Mouse (Mus musculus) midbrain, embryonic 15.5 days (tissue): ENCODE results near the gene Clec14a. TPM values are rescaled to one million over a fixed set of nuclear protein-coding genes. Genes with fewer than 3 reads are reported as not detected.
"Not testable (repeated sequence)": the region's sequence is repeated elsewhere in the genome, so short reads cannot be mapped to it uniquely, and the experiment has no call there.

Source experiments
- ATAC-seq: fragments of 200-750 bp; cut with Nextera tagmentation; replicated peaks from 2 replicates; pipeline ENCODE4 v1.8.0; 2017; ENCODE audit warnings: moderate TSS enrichment
- H3K27ac ChIP-seq: fragments of 300-500 bp; sonication (generic); 2 replicates; pipeline ENCODE4 v1.5.1; 2015; ENCODE audit warnings: mild to moderate bottlenecking, inconsistent platforms
- H3K27me3 ChIP-seq: fragments of 300-500 bp; sonication (generic); replicated peaks from 2 replicates; pipeline ENCODE4 v1.6.1; 2015; ENCODE audit warnings: inconsistent platforms
- H3K36me3 ChIP-seq: fragments of 300-500 bp; sonication (generic); replicated peaks from 2 replicates; pipeline ENCODE4 v1.6.1; 2015; ENCODE audit warnings: inconsistent platforms
- H3K4me1 ChIP-seq: fragments of 300-500 bp; sonication (generic); 2 replicates; pipeline ENCODE4 v1.6.1; 2015; ENCODE audit warnings: inconsistent platforms
- H3K4me2 ChIP-seq: fragments of 300-500 bp; sonication (generic); 2 replicates; pipeline ENCODE4 v1.6.1; 2015; ENCODE audit warnings: inconsistent platforms, mild to moderate bottlenecking, moderate library complexity
- H3K4me3 ChIP-seq: fragments of 300-500 bp; sonication (generic); 2 replicates; pipeline ENCODE4 v1.5.1; 2015; ENCODE audit warnings: mild to moderate bottlenecking, inconsistent platforms
- H3K9ac ChIP-seq: fragments of 300-500 bp; sonication (generic); 2 replicates; pipeline ENCODE4 v1.6.1; 2015; ENCODE audit warnings: mild to moderate bottlenecking, inconsistent platforms
- H3K9me3 ChIP-seq: fragments of 300-500 bp; sonication (generic); 2 replicates; pipeline ENCODE4 v1.6.1; 2016; ENCODE audit warnings: inconsistent platforms
- whole genome bisulfite sequencing: fragments of 180-500 bp; shearing (Covaris S2); methylation state at CpG from one replicate; pipeline ENCODE4 v1.1.7; 2015; ENCODE audit warnings: mixed read lengths; 5-methylcytosine and 5-hydroxymethylcytosine counted together
- polyA plus RNA-seq: library from polyadenylated mRNA; unstranded; fragments of >200 nt; fragmentation: Nextera tagmentation; extraction: Ambion mirVana; gene quantifications from 2 replicates; pipeline ENCODE4 v1.2.1, GENCODE M21; 2015

Clec14a gene
- 5.6 and 6.2 TPM in 2 replicates for polyA plus RNA-seq

- 0 out of 2 replicates have a peak within 1 kb of the TSS, but pooled peaks have one; percentile 0 for H3K27ac ChIP-seq
- WGBS: 10% methylated on average over 32 of the region's 32 CpGs
- peak; percentile 90 for ATAC-seq
These were observed at the start of gene Clec14a for GRCm38 (mm10) chr12:58268563-58269501. TSS of gene Clec14a (minus strand) at chr12:58269290.

GRCm38 (mm10) chr12:58307835-58308234 lies 38.7 kb upstream of the Clec14a start:
- WGBS: 78% methylated on average over 2 of the region's 2 CpGs
- no peaks in the 10 kb centered on the region for H3K36me3 ChIP-seq
- H3K4me2 ChIP-seq: no peak overlapping the region
- no peak overlapping the region for H3K4me3 ChIP-seq
- ATAC-seq: no peak
- H3K9me3 ChIP-seq: no peaks in the 10 kb centered on the region
- H3K9ac ChIP-seq: no peak overlapping the region
- no peak overlapping the region for H3K27ac ChIP-seq
- H3K4me1 ChIP-seq: no peaks in the 10 kb centered on the region
- no peaks in the 10 kb centered on the region for H3K27me3 ChIP-seq

More at GRCm38 (mm10) chr12:58268563-58269501, at the start of gene Clec14a:
- H3K9me3 ChIP-seq: no peaks in the 10 kb centered on the region
- no peaks in the 10 kb centered on the region for H3K36me3 ChIP-seq
- H3K27me3 ChIP-seq: no peaks in the 10 kb centered on the region
- peak within 1 kb of the TSS; percentile 37 for H3K4me3 ChIP-seq
- peak within 1 kb of the TSS; percentile 71 for H3K4me2 ChIP-seq
- peak within 1 kb of the TSS; percentile 27 for H3K9ac ChIP-seq
- H3K4me1 ChIP-seq: peaks cover 11% of the 10 kb centered on the region; the same call in 1 of the 2 replicates

- H3K27me3 ChIP-seq, H3K27ac ChIP-seq, H3K9me3 ChIP-seq, H3K9ac ChIP-seq, H3K4me1 ChIP-seq, ATAC-seq, H3K4me2 ChIP-seq, H3K4me3 ChIP-seq, H3K36me3 ChIP-seq: not testable (repeated sequence)
- WGBS: 88% methylated on average over 8 of the region's 8 CpGs
These were observed 37.3 kb upstream of the Clec14a start for GRCm38 (mm10) chr12:58306402-58306801.

GRCm38 (mm10) chr12:58305567-58305966 lies 36.5 kb upstream of the Clec14a start:
- no peak for ATAC-seq
- no peaks in the 10 kb centered on the region for H3K9me3 ChIP-seq
- 77% methylated on average over 2 of the region's 2 CpGs for WGBS
- H3K4me3 ChIP-seq: no peak overlapping the region
- no peak overlapping the region for H3K4me2 ChIP-seq
- no peaks in the 10 kb centered on the region for H3K27me3 ChIP-seq
- H3K36me3 ChIP-seq: no peaks in the 10 kb centered on the region
- H3K4me1 ChIP-seq: no peaks in the 10 kb centered on the region
- H3K9ac ChIP-seq: no peak overlapping the region
- H3K27ac ChIP-seq: no peak overlapping the region

- H3K27ac ChIP-seq: no peak overlapping the region
- no peak overlapping the region for H3K4me3 ChIP-seq
- no peak for ATAC-seq
- no peak overlapping the region for H3K9ac ChIP-seq
- 80% methylated on average over 6 of the region's 6 CpGs for WGBS
- no peaks in the 10 kb centered on the region for H3K9me3 ChIP-seq
- no peaks in the 10 kb centered on the region for H3K27me3 ChIP-seq
- no peaks in the 10 kb centered on the region for H3K36me3 ChIP-seq
- H3K4me2 ChIP-seq: no peak overlapping the region
- H3K4me1 ChIP-seq: no peaks in the 10 kb centered on the region
These were observed 27.9 kb upstream of the Clec14a start for GRCm38 (mm10) chr12:58296980-58297379.

GRCm38 (mm10) chr12:58285912-58286311 lies 16.8 kb upstream of the Clec14a start:
- Histone ChIP-seq H3K4me3 (no peak overlapping the region), H3K9me3 (no peaks in the 10 kb centered on the region), H3K4me2 (no peak overlapping the region), H3K36me3 (no peaks in the 10 kb centered on the region), H3K27ac (no peak overlapping the region), H3K4me1 (no peaks in the 10 kb centered on the region), H3K9ac (no peak overlapping the region), H3K27me3 (no peaks in the 10 kb centered on the region)
- ATAC-seq: no peak
- 77% methylated on average over 3 of the region's 3 CpGs for WGBS

- H3K36me3 ChIP-seq: no peaks in the 10 kb centered on the region
- H3K27me3 ChIP-seq: no peaks in the 10 kb centered on the region
- H3K9me3 ChIP-seq: no peaks in the 10 kb centered on the region
- H3K4me3 ChIP-seq: no peak overlapping the region
- H3K9ac ChIP-seq: no peak overlapping the region
- H3K27ac ChIP-seq: no peak overlapping the region
- peaks cover 11% of the 10 kb centered on the region; the same call in 1 of the 2 replicates for H3K4me1 ChIP-seq
- no peak overlapping the region for H3K4me2 ChIP-seq
- ATAC-seq: no peak
- whole genome bisulfite sequencing: 88% methylated on average over 6 of the region's 6 CpGs
These were observed 1.4 kb upstream of the Clec14a start for GRCm38 (mm10) chr12:58270520-58270919.

GRCm38 (mm10) chr12:58269505-58269904 lies 415 bp upstream of the Clec14a start:
- Histone ChIP-seq H3K4me2 (no peak overlapping the region; the same call in 1 of the 2 replicates), H3K4me1 (peaks cover 11% of the 10 kb centered on the region; the same call in 1 of the 2 replicates), H3K36me3 (no peaks in the 10 kb centered on the region), H3K4me3 (no peak overlapping the region), H3K9ac (no peak overlapping the region), H3K9me3 (no peaks in the 10 kb centered on the region), H3K27ac (no peak overlapping the region), H3K27me3 (no peaks in the 10 kb centered on the region)
- no peak for ATAC-seq
- 77% methylated on average over 4 of the region's 4 CpGs for WGBS

- H3K27me3 ChIP-seq: no peaks in the 10 kb centered on the region
- 7% methylated on average over 15 of the region's 15 CpGs for WGBS
- 0 out of 2 replicates have a peak overlapping the region, but pooled peaks have one; percentile 0 for H3K27ac ChIP-seq
These were observed 916 bp downstream of the Clec14a start for GRCm38 (mm10) chr12:58268186-58268562.

GRCm38 (mm10) chr12:58267779-58268178 lies 1.3 kb downstream of the Clec14a start:
- no peak overlapping the region for H3K27ac ChIP-seq
- no peak; the same call in 1 of the 2 replicates for ATAC-seq

More at GRCm38 (mm10) chr12:58268186-58268562, 916 bp downstream of the Clec14a start:
- Histone ChIP-seq H3K4me1 (peaks cover 11% of the 10 kb centered on the region; the same call in 1 of the 2 replicates), H3K9ac (peak overlapping the region; percentile 27), H3K9me3 (no peaks in the 10 kb centered on the region), H3K4me2 (peak overlapping the region; percentile 71), H3K36me3 (no peaks in the 10 kb centered on the region), H3K4me3 (peak overlapping the region; percentile 37)
- peak; percentile 82 for ATAC-seq

GRCm38 (mm10) chr12:58251901-58252300 lies 17.2 kb downstream of the Clec14a start:
- H3K4me1 ChIP-seq: no peaks in the 10 kb centered on the region
- no peak overlapping the region for H3K4me2 ChIP-seq
- 73% methylated on average over 1 of the region's 1 CpGs for WGBS
- H3K9me3 ChIP-seq: no peaks in the 10 kb centered on the region
- no peaks in the 10 kb centered on the region for H3K36me3 ChIP-seq
- no peaks in the 10 kb centered on the region for H3K27me3 ChIP-seq
- no peak overlapping the region for H3K9ac ChIP-seq
- no peak overlapping the region for H3K4me3 ChIP-seq
- H3K27ac ChIP-seq: no peak overlapping the region
- no peak for ATAC-seq

More at GRCm38 (mm10) chr12:58267779-58268178, 1.3 kb downstream of the Clec14a start:
- H3K36me3 ChIP-seq: no peaks in the 10 kb centered on the region
- WGBS: 42% methylated on average over 8 of the region's 8 CpGs
- H3K27me3 ChIP-seq: no peaks in the 10 kb centered on the region
- H3K4me3 ChIP-seq: peak overlapping the region; percentile 37
- H3K9me3 ChIP-seq: no peaks in the 10 kb centered on the region
- H3K4me1 ChIP-seq: peaks cover 11% of the 10 kb centered on the region; the same call in 1 of the 2 replicates
- H3K4me2 ChIP-seq: peak overlapping the region; percentile 71
- no peak overlapping the region for H3K9ac ChIP-seq

GRCm38 (mm10) chr12:58232489-58232888 lies 36.6 kb downstream of the Clec14a start:
- 86% methylated on average over 2 of the region's 2 CpGs for WGBS
- Histone ChIP-seq H3K27ac (no peak overlapping the region), H3K9me3 (no peaks in the 10 kb centered on the region), H3K27me3 (no peaks in the 10 kb centered on the region), H3K9ac (no peak overlapping the region), H3K4me3 (no peak overlapping the region), H3K4me2 (no peak overlapping the region), H3K4me1 (no peaks in the 10 kb centered on the region), H3K36me3 (no peaks in the 10 kb centered on the region)
- no peak for ATAC-seq
